Mouse (Mus musculus): ENCODE data around the gene Cep78.

Cep78 gene

DNA sequence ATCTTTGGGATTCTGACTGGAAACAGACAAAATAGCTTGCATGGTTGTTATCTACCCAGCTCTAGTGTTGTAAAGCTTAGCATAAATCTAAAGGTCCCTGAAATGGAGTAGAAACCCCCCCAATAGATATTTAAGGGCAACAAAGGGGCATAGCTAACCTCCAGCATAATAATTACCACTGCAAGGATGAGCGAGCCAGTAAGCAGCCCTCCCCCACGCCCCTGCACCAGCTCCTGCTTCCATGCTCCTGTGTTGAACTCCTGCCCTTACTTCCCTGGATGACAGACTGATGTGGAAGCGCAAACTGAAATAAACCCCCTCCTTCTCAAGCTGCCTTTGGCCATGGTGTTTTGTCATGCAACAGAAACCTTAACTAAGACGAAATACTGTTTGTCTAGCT, 11.4 kb downstream of the Cep78 start:
- intact Hi-C loops (cut with DNase I): no loop called here

DNA sequence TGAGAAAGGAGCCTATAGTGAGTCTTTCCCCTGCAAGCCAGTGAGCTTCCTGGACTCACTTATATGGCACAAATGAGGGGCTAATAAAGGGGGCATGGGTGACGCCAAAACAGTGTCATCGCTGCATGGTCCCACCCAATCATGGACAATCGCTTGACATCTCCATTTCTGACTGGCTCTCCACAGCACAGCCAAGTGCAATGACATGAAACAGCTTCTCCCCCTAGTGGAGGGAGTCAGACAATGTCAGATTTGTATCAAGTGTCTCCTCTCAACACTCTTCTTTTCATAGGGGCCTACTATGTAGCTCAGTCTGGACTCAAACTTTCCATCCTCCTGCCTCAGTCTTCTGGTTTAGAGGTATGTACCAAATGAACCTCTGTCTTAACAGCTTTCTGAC, 19.7 kb downstream of the Cep78 start:
- intact Hi-C loops (cut with DNase I): loop anchor here (2.0 kb wide), 1 partner anchor 102 kb away; no protein-coding TSS in a partner anchor

DNA sequence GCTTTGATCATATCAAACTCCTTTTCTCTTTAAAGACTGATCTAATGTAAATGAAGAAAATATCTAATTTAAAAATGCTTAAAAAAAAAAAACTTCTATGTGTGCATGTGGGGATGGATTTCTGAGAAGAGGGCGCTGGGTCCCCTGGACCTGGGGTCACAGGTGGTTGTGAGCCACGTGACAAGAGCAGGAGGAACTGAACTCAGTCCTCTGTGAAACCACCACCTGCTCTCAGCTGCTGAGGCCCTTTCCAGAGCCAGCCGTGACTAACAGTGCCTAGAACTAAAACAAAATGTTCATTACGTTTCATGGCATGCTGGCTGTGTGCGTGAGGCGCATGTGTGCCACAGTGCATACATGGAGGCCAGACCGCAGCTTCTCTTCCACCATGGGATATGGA, 20.3 kb downstream of the Cep78 start:
- intact Hi-C loops (cut with DNase I): loop anchor here (2.0 kb wide), 1 partner anchor 102 kb away; no protein-coding TSS in a partner anchor

DNA sequence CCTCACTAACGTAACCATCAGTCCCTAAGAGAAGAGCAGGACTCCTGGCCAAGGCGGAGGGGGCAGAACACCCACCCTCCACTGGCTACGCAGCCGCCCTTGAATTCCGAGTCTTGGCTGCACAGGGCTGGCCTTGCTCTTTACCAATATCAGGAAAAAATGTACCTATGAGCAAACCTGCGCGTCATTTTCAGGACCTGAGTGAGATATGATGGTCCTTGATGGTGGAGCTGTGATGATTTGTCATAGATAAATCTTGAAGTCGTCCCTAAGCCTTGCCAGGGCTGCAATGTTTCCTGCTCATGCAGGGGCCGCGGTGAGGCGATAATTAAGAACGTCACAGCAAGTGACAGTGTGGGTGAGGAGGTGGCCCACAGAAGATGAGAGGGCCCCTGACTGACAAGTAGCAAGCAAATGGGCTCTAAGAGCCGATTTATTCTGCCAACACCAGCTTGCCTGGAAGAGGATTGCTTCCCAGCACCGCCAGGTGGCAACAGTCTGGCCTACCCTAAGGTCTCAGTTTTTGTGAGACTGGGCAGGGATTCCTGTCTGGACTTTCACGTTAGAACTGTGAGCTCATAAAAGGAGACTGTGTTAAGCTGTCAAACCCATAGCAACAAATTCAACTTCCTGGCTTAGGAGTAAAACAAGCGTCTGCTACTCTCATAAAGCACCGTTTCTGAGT, 21.6 kb downstream of the Cep78 start:
- intact Hi-C loops (cut with DNase I): no loop called here

DNA sequence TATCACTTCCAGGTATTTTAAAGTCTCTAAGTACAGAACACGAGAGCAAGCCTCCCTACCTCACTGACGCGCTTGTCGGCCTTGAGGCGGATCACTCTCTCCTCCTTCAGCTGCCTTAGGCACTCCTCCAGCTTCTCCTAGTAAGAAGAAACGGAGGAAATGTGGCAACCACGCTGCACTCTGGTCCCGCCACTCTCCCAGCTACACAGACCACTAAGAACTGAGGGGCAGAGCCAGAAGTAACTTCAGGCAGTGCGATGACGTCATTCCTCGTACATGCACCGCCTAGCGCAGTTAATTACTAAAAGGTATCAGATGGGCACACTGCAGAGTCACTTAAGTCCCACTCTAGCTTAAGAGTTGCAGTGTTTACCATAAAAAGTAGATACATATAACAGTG, 22.5 kb downstream of the Cep78 start:
- intact Hi-C loops (cut with DNase I): no loop called here

DNA sequence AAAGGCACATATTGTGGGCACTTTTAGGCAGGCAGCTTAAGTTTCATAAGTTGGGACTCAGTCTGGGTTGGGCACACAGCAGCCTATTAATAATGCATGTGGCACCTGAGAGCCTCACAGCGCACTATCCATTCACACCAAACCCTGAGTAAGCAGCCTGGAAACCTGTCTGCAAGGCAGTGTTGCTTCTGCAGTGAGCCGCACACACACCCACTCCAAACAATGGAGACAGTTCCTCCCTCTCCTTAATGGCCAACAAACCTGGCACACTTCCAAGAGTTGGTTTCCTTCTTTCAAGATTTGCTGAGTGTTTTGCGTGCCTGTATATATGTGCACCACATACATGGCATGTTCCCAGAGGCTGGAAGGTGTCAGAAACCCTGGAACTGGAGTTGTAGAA, 34.6 kb downstream of the Cep78 start:
- intact Hi-C loops (cut with DNase I): no loop called here

DNA sequence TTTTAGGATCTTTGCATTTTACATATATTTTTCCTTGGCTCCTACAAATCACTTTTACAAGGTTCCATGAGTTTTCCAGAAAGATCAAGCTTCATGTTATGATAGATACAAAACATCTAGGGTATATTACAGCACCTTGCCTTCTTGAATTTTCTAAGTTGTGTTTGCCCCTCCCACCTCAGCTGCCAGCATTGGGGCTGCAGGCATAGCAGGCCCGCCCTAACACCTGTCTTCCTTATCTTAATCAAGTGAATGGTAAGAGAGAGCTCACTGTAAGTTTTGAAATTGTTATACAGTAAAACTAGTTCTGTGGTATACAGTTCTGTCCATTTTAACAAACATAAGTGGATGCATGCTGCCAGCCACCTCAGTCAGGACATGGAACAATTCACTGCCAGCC, 35.9 kb downstream of the Cep78 start:
- intact Hi-C loops (cut with DNase I): no loop called here

DNA sequence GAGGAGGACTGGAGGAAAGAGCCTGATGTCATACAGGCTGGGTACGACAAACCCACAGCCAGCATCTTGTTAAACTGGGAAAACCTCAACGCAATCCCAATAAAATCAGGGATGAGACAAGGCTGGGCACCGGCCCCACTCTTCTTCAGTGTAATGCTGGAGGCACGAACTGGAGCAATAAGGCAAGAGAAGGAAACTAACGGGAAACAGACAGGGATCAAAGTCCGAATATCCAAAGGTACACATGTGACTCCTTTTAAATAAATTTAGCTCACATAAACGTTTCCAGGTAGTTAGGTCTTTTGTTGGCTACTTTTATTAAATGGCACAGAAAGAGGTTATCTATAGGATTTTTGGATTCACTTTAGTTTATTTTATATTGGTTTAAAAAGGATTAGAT, 36.4 kb downstream of the Cep78 start:
- intact Hi-C loops (cut with DNase I): no loop called here

DNA sequence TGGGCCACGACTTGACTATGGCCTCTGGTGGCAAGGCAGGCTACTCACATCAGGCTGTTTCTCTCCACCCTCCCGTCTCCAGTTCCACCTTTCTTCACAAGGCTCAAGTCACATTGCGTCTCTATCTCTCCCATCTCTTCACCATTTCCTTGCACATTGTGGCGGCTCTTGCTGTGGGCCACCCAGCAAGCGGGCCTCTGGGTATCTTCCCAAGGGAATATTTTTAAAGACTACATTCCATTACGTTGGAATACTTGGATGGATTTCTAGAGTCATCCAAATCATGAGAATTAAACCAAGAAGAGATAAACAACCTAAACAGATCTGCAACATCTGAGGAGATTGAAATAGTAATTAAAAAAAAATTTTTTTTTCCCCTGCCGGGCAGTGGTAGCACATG, 37.6 kb downstream of the Cep78 start, which contains the start of gene Psat1:
Psat1 (minus strand) TSS at position 101 of the 400 bp plus-strand sequence.
- intact Hi-C loops (cut with DNase I): no loop called here

DNA sequence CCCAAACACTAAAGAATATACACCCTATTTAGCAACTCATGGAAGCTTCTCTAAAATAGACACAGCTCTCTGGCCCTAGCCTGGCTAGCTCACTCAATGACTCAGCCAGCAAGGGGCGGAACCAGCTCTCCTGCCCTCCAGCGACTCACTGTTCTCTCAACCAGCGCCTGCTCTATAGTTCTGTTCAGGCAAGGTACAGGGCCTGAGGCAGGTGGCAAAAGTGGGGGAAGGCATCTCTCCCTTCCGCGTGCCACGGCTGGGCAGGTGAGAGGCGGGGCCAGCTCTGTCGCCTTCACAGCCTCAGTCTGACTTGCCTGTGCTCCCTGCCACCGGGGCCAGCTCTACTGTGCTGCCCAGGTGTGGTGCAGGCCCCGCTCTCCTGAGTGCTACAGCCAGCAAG, 38.1 kb downstream of the Cep78 start:
- intact Hi-C loops (cut with DNase I): no loop called here

DNA sequence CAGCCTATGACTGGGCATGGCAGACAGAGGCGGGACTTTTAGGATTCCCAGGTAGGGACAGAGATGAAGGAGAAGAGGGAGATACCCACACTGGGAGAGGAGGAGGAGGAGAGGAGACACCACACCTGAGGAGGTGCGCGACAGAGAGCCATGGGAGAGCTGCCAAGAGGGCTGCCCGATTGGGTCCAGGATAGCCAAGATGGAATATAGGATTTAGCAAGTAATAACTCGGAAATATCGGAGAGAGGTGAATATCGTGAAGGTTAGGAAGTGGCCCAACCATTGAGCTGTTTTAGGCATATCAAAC, 41.7 kb downstream of the Cep78 start:
- intact Hi-C loops (cut with DNase I): no loop called here

DNA sequence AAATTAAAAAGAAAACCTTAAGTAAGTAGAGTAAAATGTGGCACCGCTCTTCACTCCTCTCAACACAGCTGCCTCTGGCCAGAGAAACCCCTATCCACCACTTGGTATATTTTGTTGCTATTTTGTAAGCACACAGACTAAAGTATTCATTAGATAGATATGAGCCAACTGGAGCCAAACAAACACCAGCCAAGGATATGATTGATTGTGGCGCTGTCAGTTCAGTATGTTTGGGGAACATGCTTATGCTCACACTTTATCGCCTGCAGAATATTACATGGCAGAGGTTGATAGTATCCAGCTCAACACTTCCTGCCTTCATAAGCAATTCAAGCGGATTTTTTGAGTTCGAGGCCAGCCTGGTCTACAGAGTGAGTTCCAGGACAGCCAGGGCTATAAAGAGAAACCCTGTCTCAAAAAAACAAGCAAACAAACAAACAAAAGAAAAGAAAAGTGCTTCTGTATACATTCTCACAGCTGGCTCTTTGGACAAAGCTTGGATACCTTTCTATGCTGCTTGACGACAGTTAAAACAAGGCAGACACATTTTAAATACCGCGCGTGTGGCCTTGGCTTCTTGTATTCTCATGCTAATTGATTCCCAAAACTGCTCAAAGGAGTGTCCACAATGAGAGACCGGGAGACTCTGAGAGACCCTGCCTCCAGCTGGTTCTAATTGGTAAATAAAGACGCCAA, 42.2 kb downstream of the Cep78 start:
- intact Hi-C loops (cut with DNase I): no loop called here

DNA sequence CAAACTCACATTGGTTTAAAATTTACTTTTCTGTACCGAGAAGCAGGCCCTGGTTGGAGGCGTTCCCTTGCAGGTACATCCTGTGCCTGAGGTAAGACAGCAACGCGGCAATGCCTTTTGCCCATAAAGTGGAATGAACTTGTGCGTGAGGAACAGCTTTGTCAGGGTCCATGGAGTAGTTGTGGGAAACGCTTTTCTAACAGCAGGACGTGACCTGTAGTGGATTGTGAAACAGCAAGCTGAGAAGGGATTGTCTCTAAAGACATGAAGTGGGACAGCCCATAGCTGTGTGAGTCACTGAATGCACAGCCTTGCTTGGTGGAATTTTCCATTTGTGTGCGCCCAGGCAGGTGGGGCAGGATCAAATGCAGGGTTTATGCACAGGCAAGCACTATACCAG, 43.4 kb downstream of the Cep78 start:
- intact Hi-C loops (cut with DNase I): no loop called here

DNA sequence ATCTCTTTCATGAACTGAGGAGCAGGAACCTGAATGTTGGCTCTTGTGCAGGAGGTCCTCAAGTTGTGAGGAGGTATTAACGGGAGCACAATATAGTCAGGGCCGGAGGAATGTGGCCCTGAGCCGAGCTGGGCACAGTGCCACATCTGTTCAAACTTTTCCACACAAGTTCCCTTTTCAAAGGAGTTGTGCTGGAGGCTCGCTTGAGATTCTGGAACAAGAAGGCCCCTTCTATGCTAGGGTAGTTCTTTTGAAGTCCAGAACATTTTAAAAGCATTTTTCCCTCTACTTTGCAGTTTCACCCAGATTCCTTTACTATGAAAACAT, 59.1 kb downstream of the Cep78 start:
- intact Hi-C loops (cut with DNase I): no loop called here

DNA sequence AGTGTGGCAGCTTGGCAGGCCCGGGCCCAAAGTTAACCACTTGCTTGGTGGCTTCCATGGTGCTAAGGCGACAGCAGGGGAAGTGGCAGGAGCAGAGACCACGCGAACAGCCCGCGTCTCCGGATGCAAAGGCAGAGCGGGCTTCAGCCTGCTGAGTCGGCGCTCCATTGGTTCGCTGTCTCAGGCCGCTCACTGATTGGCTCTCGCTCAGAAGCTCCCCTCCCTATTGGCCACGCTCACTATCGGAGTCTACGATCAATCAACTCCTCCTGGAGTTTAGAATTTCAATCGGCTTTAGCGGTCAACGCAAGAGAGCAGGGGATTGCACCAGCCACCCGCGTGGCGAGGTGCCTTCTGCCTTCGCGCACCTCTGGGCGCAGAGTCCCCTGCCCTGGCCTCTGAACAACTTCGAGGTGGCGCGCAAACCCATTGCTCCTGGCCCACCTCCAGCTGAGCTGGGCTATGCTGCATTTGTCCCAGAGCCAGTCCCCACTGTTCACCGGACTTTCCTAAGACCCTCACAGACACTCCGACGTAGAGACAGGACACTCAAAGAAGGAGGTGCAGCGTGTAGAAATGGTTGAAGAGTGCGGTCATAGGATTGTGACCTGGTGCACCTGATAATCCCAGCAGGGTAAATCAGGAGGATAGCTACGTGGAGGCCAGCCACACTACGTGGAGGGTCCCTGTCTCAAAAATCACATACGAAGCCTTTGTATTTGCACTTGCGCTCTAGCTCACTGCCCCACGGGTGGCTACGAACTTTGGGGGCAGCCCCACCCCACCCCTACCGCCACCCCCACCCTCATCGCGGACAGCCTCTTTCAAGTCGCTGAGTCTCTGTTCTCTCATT, 59.7 kb downstream of the Cep78 start:
- intact Hi-C loops (cut with DNase I): no loop called here

DNA sequence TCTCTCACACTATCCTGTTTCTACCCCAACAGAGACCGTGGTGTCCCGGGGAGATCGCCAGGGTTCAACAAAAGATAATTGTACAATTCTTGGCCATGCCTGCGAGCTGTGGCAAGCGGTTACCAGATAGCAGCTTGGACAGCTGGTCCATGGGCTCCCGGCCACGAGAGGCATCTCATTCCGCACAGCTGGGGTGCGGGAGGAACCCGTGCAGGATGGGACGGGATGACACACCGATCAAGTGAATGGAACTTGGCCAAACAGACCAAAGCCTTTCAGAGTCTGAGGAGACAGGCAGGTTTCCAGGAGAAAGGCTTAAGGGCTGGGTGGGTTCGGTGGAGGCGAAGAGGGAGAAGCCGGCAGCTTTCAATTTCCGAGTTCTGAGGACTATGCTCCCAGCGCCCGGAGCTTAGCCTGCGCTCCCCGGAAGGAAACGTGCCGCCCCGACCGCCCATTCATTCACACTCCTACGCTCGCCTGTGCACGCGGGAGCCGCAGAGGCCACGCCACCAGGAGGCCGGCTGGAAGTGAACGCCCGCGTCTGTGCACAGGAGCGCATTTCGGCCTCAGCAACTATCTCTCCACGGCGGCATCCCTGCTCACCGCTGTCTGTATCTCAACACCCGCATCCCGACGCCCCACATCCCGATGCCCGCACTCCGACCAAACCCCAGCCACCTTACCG, 60.5 kb downstream of the Cep78 start:
- intact Hi-C loops (cut with DNase I): no loop called here

DNA sequence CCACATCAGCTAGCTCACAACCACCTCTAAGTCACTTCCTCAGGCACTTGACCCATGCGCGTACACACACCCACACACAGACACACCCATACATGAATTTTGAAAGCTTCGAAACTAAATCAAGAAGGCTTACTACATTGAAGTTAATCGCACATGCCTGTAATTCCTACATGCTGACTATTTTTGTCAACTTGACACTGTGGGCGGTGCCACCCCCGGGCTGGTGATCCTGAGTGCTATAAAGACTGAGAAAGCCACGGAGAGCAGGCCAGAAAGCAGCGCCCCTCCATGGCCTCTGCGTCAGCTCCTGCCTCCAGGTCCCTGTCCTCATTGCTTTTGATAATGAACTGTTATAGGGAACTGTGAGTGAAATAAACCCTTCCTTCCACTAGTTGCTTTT, 61.4 kb downstream of the Cep78 start:
- intact Hi-C loops (cut with DNase I): no loop called here

DNA sequence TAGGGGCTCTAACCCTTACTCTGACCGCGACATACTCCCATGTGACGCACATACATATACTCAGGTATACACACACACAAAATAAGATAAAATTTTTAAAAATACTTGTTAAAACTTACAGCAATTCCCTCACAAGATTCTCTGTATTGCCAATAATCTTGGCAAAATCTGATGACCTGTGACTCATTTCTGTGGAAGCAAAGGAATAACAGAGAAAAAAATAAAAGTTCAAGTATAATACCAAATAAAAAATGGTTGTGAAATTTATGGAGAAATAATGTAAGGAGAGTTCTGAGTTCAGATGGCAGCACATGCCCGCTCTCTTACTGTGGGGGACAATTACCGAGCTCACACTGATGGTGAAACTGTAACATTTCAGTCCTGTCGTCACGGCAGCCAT, 65.5 kb downstream of the Cep78 start:
- intact Hi-C loops (cut with DNase I): no loop called here

DNA sequence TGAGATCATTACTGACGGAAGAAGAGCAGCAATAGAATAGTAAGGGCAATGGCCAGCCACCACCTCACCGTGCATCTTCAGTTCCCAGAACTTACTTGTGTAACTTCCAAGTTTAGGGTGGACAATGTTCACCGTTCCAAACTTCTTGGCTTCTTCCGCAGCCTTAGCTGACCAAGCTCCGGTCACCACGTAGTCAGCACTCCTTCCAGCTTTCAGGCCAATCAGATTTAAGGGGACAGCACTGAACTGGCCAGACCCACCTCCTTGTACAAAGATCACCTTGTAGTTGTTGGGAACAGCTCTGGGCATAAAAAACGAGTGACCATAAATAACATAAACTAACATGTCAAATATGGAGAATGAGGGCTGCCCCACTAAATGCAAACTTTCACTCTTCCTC, 66.7 kb downstream of the Cep78 start:
- intact Hi-C loops (cut with DNase I): no loop called here

DNA sequence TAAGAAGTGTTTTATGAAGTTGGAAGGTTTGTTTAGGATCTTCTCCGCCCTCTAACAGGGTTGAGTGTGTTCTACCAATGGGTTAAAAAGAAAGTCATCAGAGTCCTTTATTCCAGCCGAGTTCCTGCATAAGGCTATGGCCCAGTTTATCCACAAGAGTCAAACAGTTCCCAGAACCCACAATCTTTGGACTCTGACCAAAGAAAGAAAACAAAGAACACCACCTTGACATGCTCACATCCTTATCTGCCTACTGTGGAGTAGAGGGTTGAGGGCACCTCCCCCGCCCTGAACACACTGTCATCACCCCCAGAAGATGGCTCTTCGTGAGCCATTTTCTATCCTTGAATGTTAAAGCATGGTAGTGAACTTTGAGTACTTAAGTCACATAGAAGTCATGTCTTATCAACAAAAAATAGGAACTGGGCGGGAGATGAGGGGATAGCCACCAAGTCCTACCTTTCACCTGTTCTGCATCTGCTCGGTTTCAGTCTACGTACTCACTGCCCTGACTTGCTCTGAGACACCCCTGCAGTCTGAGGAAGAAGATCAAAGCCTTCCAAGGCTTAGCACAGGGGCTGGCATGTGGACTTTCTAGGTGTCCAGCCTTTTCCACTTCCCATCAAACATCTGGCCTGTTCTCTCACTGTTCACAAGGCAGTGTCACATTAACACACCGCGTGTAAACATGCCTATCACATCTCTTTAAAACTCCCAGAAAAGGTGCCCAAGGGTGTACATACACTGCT, 71.4 kb downstream of the Cep78 start:
- intact Hi-C loops (cut with DNase I): no loop called here

DNA sequence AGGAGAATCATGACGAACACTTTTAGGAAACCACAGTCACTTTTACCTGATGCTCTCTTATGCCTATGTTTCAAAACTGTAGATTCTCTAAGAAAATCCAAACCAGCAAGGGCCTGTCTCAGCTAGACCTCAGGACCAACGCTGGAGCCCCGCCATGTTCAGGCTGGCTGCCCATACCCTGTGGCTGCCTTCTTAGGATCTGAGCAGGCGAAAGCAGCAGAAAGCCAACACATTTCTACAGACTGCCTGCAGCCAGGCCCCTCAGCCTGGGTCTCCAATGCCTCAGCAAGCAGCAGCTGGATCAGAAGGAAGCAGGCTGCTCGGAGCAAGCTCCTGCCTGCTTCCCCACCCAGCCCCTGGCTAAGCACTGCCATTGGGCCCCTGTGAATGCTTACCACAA, 73.3 kb downstream of the Cep78 start:
- intact Hi-C loops (cut with DNase I): no loop called here

Data from adrenal gland (tissue).